Mouse (Mus musculus) subcutaneous adipose tissue, adult 2 months (tissue): Measurements from ENCODE around the gene Gm7075. TPM values are rescaled to one million over a fixed set of nuclear protein-coding genes. Genes with fewer than 3 reads are reported as not detected.

Source experiments
- polyA plus RNA-seq: library from polyadenylated mRNA; depleted of rRNA; stranded (reverse); fragments of >200 nt; gene quantifications from 2 replicates; pipeline ENCODE4 v1.2.3, GENCODE M21; 2012; ENCODE audit warnings: low replicate concordance; rRNA removed

Gene Gm7075
- not detected in 2 replicates for polyA plus RNA-seq

DNA sequence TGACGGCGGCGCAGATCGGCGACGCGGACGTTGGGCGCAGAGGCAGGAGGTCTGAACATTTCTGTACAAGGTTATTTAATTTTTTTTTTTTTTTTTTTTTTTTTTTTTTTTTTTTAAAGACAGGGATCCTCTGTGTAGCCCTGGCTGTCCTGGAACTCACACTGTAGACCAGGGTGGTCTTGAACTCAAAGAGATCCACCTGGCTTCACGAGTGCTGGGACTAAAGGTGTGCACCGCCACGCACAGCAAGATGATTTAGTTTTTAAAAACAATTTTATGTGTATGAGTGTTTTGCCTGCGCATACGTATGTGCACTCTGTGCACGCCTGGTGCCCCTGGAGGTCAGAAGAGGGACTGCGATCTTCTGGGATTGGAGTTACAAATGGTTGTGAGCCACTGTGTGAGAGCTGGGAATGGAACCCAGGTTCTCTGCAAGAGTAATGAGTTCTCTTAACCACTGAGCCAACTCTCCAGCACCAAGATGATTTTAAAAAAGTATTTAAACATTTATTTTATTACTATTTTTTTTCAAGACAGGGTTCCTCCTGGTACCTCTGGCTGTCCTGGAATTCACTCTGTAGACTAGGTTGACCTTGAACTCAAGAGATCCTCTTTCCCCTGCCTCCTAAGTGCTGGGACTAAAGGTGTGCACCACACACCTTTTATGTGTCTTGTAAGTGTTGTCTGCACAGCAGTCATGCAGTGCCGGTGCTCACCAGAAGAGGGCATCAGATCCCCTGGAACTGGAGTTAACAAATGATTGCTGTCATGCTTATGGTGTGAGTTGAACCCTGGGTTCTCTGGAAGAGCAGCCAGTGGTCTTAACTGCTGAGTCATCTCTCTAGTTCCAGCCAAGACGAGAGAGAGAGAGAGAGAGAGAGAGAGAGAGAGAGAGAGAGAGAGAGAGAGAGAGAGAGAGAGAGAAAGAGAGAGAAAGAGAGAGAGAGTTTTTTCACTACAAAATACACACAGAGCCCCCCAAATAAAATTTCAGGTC lies at the start of gene Gm7075:
Gene Gm7075 (minus strand): TSS at position 51 of the 997 bp plus-strand sequence.

DNA sequence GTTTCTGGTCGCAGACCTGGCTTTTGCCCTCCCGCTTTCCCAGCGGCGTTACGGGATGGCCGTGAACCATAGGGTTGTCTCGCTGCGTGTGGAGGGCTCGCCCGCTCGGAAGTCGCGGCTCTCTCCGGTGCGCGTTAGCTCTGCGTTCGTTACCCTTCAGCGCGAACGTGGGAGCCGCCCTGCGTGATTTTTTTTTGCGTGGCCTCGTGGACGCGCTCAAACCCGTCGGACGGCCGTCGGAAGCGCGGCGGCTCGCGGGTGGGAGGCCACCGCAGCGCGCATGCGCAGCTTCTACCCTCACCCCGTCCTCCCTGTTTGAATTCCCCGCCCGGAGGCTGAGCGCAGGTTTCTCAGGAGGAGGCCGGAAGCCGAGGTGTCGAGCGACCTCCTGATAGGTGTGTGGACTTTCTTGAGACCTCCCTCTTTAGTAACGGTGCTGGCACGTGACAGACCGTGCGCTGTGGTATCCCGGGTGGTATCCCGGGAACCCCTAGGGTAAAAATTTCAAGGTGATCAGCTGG lies 8.3 kb upstream of the Gm7075 start, which contains the start of gene Ctnna3:
Gene Ctnna3 (plus strand): TSS at position 314 of the 521 bp plus-strand sequence.

DNA sequence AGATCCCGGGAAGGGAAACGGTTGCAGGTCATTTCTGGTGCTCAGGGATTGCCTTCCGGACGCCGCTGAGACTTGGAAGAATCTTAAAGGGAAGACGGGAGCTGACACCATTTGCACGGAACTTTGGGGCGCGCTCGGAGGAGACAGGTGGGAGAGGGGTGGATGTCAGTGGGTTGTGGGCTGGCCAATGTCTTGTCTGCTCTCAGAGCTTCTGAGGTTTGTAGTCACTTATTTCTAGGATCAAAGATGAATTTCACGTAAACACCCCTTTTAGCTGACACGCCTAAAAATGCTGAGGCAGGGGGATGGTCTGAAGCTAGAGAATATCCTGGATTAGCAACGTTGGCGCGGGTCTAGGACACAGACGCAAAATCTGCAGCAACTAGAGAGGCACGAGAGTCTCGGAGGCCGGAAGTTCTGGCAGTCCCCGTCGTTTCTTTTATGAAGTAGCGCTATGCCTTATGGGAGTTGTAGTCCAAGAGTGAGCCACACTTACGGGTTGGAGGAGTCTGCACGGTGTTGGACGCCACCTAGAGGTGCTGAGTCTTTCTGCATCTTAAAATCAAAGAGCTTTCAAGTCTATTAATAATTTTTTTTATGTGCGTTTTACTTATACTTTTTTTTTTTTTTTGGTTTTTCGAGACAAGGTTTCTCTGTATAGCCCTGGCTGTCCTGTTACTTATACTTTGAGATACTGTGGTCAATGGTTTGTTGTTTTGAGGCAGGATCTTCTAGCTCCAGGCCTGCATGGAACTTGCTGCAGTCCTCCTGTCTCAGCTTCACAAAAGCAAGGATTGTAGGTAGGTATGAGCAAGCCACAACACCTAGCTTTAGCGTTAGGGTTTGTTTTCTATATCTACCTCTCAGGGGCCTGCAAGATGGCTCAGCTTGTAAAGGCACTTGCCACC lies 39.0 kb downstream of the Gm7075 start, which contains the start of gene Dnajc12:
Gene Dnajc12 (plus strand): TSS at position 72 of the 908 bp plus-strand sequence.

DNA sequence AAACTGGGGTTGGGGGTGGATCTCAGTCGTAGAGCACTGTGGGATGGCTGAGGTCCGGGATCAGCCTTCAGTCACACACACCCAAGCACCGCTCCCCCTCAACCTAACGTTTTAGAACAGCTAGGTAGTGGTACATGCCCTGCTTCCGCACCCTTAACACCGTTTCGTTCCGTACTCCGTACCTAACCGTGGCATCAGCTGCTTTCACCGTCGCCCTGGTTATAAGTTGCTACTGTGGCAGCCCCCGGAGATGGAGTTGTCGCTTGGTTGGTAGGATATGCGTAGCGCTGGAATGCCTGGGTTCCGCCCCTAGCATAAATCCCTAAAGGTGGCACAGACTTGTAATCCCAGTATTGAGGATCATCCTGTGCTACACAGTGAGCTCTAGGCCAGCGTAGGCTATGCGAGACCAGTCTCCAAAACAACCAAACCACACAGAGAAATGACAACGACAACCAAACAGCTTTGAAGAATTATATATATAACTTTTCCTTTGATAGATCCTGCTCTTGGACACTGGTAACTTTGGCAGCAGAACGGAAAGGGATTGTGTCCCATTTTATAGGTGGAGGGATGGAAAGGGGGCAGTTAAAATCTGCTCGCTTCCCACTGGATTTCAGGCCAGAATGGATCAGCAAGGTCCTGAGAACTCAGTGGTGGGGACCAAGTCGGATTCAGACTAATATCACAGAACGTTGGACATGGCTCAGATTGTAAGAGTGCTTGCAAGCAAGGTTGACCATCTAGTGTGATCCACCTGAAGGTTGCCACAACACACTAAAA lies 39.9 kb downstream of the Gm7075 start, which contains the start of gene Sirt1:
Gene Sirt1 (minus strand): TSS at position 207 of the 783 bp plus-strand sequence.

Other genes starting within 250 kb of the Gm7075 start
- gene Mypn, start 217.8 kb downstream of the Gm7075 start, polyA plus RNA-seq = 0.06 TPM in 2 replicates
- 21.9 and 24.5 TPM in 2 replicates for gene Herc4, start 178.0 kb downstream of the Gm7075 start, polyA plus RNA-seq
- 2.1 and 4.9 TPM in 2 replicates for gene Sirt1, start 40.1 kb downstream of the Gm7075 start, polyA plus RNA-seq
- 0.97 and 1.2 TPM in 2 replicates for gene Dnajc12, start 39.3 kb downstream of the Gm7075 start, polyA plus RNA-seq
- gene Ctnna3, start 8.3 kb upstream of the Gm7075 start, polyA plus RNA-seq = 0.43 and 0.73 TPM in 2 replicates